Mouse (Mus musculus) gastrocnemius, postnatal 14 days (tissue): ENCODE results near the gene Gm49403. TPM values are rescaled to one million over a fixed set of nuclear protein-coding genes. Genes with fewer than 3 reads are reported as not detected.
"Not testable (repeated sequence)": the region's sequence is repeated elsewhere in the genome, so short reads cannot be mapped to it uniquely, and the experiment has no call there.

Experiments used
- DNase-seq: peaks from one replicate; pipeline ENCODE4 v3.0.0; 2021; ENCODE audit warnings: mixed read lengths
- intact Hi-C: fragments of 180-260 bp; cut with DNase I; formaldehyde crosslinking; loops from one replicate; pipeline ENCODE4 v1.15.1; 2025; ENCODE audit warnings: low total_unique reads
- total RNA-seq, 2 experiments: library from RNA; stranded (reverse); gene quantifications; 2 replicates each; pipeline ENCODE4 v1.2.3; 2021

Gm49403 gene
- total RNA-seq, 2 experiments from 2014 or later = not detected

- no peak for DNase-seq
- intact Hi-C loops = no loop called here
Observed at GRCm38 (mm10) chr19:8870838-8871237, 12.9 kb upstream of the Gm49403 start.

DNA sequence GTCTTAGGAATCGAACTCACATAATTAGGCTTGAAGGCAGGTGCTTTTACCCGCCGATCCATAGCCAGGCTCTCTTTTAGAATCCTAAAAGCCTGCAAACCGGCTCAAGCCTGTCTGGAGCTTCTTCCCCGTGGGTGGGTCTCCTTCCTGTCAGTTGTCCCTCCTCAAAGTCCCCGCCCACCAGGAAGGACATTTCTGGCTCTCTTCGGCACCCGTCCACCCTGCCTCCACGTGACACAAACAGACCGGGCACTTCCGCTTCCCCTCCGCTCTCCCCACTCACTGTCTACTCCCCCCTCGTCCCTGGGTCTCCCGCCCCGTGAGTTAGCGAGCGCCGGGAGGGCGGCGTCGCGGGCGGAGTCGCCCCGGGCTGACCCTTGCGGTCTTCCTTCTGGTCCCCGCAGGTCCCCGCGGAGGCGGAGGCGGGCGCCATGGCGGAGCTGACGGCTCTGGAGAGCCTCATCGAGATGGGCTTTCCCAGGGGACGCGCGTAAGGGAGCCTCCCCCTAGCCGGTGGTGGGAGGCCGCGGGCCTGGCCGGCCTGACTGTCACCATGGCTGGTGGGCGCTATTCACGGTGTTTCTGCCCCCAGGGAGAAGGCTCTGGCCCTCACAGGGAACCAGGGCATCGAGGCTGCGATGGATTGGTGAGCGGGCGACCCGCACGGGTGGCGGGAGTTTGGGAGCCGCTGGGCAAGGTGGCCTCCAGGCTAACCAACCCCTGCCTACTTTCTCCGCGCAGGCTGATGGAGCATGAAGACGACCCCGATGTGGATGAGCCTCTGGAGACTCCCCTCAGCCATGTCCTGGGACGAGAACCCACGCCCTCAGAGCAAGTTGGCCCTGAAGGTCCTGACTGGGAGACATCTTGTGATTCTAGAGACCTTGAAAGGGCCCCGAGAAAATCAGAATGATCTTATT lies 12.2 kb upstream of the Gm49403 start, which contains the start of gene Ubxn1:
TSS of gene Ubxn1 (plus strand) at position 230 of the 920 bp plus-strand sequence.
- DNase-seq = peak; percentile 97
- intact Hi-C loops = no loop called here

DNA sequence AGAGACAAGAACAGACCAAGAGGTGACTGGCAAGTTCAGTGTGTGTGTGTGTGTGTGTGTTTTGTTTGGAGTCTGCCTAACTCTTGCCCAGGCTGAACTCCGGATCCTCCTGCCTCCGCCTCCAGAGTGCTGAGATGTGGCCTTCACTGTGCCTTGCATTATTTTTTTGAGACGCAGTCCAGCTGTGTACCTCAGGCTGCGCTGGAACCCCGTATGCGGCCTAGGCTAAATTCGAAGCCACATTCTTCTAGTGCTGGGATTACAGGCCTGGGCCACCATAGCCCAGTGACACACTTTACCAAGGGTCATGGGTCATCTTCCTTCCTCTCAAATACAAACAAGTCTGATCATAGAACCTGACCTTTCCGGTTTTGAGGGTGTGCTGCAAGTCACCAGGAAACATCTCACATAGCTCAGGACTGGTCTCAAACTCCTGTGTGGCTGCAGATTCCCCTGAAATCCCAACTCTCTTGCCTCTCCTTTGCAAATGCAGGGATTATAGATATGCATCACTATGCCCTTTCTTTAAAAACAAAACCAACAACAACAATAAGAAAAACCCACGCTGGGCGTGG lies 11.4 kb upstream of the Gm49403 start:
- no peak for DNase-seq
- intact Hi-C loops = no loop called here

GRCm38 (mm10) chr19:8875031-8875430 lies 8.7 kb upstream of the Gm49403 start:
- intact Hi-C loops = no loop called here
- no peak for DNase-seq

GRCm38 (mm10) chr19:8880311-8881033 lies 3.3 kb upstream of the Gm49403 start, which contains the start of gene Uqcc3:
Gene Uqcc3, minus strand, starts transcription at chr19:8880923.
- intact Hi-C loops = no loop called here
- peak; percentile 89 for DNase-seq

- intact Hi-C loops = no loop called here
- no peak for DNase-seq
Observed at GRCm38 (mm10) chr19:8881034-8881392, 2.7 kb upstream of the Gm49403 start.

GRCm38 (mm10) chr19:8886916-8887584 lies 3.3 kb downstream of the Gm49403 start:
- intact Hi-C loops = no loop called here
- DNase-seq = no peak

GRCm38 (mm10) chr19:8887585-8888463 lies 4.1 kb downstream of the Gm49403 start:
- intact Hi-C loops = no loop called here
- DNase-seq = no peak

DNA sequence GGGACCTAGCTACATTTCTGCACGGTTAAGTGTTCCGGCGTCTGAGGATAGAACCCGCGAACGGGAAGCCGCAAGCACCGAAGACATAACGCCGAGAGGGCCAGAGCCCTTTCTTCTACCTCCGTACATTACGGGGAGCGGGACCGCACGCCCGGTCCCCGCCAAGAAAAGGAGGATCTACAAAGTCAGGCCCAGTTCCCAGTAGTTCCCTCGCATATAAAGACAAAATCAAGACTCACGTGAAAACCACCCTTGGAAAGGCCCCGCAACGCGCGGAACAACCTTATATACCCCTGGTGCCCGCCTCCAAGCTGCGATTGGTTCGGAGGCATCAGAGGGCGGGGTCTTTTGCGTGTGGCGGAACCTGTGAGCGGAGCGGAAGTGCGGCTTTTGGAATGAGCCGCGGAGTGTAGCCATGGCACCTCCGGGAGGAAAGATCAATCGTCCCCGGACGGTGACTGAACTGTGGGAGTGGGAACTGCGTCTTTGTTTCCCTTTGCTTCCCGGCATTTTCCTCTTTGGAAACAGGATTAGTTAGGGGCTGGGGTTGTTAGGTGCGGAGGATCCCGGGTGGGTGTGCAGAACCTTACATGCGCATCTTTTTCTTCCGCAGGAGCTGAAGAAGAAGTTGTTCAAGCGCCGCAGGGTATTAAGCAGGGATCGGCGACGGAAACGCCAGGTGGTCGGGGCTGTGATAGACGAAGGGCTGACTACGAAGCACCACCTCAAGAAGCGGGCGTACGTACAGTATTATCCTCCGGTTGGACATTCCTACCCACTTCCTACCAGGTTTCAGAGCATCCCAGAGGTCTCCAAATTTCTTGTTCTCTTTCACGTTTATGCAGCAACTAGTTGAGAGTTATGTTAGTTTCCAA lies 5.0 kb downstream of the Gm49403 start, which contains the start of the genes 1810009A15Rik and Gm49416:
TSS of gene 1810009A15Rik (plus strand) at position 343 of the 875 bp plus-strand sequence.
TSS of gene Gm49416 (plus strand) at position 416 of the 875 bp plus-strand sequence.
- intact Hi-C loops = no loop called here

DNA sequence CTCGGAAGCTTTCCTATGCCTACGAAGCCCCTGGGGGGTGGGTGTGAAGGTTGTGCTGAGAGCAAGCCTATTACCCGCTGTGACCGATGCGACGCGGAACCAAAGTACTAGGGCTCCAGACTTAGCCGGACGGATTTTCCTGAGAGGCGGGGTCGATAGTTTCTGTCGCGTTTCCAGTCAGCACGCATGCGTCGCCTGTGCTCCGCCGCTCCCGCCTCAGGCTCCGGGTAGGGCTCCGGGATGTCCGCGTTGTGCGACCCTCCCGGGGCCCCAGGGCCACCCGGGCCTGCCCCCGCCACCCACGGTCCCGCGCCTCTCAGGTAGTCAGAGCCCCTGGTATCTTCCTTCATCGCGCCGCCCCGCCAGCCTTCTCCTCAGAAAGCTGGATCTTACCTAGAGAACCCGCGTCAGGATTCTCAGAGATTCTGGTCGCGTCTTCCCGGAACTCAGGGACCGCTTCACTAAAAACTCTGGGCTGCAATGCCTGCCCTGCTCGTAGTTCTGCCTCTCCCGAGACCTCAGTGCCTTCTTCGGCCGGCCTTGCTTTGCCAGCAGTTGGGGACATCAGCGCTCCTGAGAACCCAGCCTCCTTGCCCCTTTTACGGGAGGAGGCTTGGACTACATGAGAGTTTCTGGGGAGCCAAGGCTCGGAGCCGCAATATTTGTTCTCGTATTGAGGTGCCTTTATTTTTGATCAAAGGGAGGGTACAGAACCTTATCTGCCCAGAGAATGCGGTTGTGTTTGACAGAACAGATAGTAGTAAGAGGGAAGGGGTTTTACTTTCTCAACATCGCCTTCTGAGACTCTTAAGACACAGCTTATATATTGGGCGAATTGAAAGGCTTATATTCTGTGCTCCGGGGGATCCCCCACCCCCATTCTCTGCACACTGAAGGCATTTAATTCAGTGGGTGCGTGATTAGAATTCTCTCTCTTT lies 9.4 kb downstream of the Gm49403 start, which contains the start of gene Ints5:
TSS of gene Ints5 (plus strand) at position 177 of the 938 bp plus-strand sequence.
- intact Hi-C loops = no loop called here

More for the DNA sequence above, 5.0 kb downstream of the Gm49403 start, which contains the start of the genes 1810009A15Rik and Gm49416:
- peak; percentile 94 for DNase-seq

GRCm38 (mm10) chr19:8895397-8895960 lies 11.7 kb downstream of the Gm49403 start:
- intact Hi-C loops = no loop called here
- no peak for DNase-seq

More for the DNA sequence above, 9.4 kb downstream of the Gm49403 start, which contains the start of gene Ints5:
- peak; percentile 82 for DNase-seq

GRCm38 (mm10) chr19:8896231-8896630 lies 12.5 kb downstream of the Gm49403 start:
- intact Hi-C loops, DNase-seq: not testable (repeated sequence)

GRCm38 (mm10) chr19:8897211-8897864 lies 13.6 kb downstream of the Gm49403 start:
- intact Hi-C loops = not testable (repeated sequence)
- DNase-seq = peak; percentile 68

DNA sequence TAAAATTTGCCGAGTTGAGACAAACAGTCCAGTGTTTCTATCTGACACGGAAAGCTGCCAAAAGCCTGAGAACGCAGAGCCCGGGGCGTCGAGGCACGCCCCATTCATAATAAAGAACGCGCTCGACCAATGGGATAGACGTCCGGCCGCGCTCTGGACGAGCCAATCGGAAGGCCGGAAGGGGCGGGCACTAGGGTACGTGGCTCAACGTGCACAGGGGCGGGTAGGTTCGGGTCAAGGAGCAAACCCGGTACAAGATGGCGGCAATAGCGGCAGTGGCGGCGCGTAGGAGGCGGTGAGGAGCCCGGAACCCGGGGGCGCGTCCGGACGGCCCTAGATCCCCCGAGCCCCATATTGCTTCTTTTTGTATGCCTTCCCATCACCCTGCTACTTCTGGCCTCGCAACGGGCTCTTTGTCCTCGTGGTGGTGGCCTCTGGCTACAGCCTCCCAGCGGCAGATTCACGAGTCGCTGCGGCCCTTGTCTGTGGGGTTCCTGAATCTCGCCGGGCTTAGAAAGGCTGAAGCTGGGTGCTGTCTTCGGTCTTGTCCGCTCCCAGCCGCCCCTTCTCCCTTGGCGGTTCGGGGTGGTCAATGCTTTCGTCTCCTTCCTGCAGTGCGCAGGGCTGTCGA lies 14.2 kb downstream of the Gm49403 start, which contains the start of gene Ganab:
TSS of gene Ganab (plus strand) at position 207 of the 631 bp plus-strand sequence.
- DNase-seq = peak; percentile 96
- intact Hi-C loops = no loop called here

DNA sequence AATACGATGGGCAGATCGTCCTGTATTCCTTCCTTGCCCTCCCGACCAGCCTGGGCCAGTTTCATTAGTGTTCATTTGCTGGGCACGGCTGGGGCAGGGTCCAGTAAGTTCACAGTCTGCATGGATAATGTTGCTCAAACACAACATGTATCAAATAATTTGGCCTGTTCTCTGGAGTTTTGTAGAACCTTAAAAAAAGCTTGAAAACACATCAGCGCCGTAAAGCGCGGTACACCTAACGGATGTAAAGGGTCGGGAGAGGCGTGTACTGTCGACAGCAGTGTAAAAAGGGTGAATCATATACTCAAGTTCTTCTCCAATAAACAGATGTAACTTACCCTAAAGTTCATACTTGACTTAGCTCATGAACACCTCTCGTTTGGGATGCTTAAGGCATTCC lies 14.8 kb downstream of the Gm49403 start:
- intact Hi-C loops = no loop called here

More for the DNA sequence above, 14.8 kb downstream of the Gm49403 start:
- no peak for DNase-seq
